Mouse (Mus musculus) T-helper 17 cell (primary cell): ENCODE measurements around the gene Clgn.

ENCODE experiments used
- in situ Hi-C, 2 experiments: fragments of 300-600 bp; cut with MboI, MseI; formaldehyde crosslinking; loops; 1 replicate in 1 of 2; 2 replicates in 1 of 2; pipeline ENCODE4 v1.15.1; 2025; ENCODE audit warnings: high pct_unique_total_duplicates in 2 of 2

Gene Clgn

GRCm38 (mm10) chr8:83389316-83390005, at the start of gene Clgn:
Gene Clgn, plus strand, starts transcription at chr8:83389867.
- in situ Hi-C loops: loop anchor here in 1 of 2 experiments (10.0 kb wide), 1 partner anchor 1135 kb away; no protein-coding TSS in a partner anchor

GRCm38 (mm10) chr8:83342076-83342475, 47.6 kb upstream of the Clgn start:
- in situ Hi-C loops: loop anchor here in 1 of 2 experiments (25.0 kb wide), 1 partner anchor 1780 kb away; no protein-coding TSS in a partner anchor

- in situ Hi-C loops: loop anchor here in 1 of 2 experiments (25.0 kb wide), 1 partner anchor 1780 kb away; no protein-coding TSS in a partner anchor
Measured at GRCm38 (mm10) chr8:83342693-83343092, 47.0 kb upstream of the Clgn start.

GRCm38 (mm10) chr8:83348263-83348662, 41.4 kb upstream of the Clgn start, which contains the start of gene Mgat4d:
Gene Mgat4d, plus strand, starts transcription at chr8:83348471.
- in situ Hi-C loops: loop anchor here in 1 of 2 experiments (5.0 to 25.0 kb wide), 3 partner anchors 91 to 1786 kb away; no protein-coding TSS in a partner anchor

- in situ Hi-C loops: no loop called here
Measured at GRCm38 (mm10) chr8:83351315-83351714, 38.4 kb upstream of the Clgn start.

GRCm38 (mm10) chr8:83363156-83363769, 26.4 kb upstream of the Clgn start:
- in situ Hi-C loops: no loop called here

GRCm38 (mm10) chr8:83377231-83377630, 12.4 kb upstream of the Clgn start:
- in situ Hi-C loops: no loop called here

GRCm38 (mm10) chr8:83380141-83380540, 9.5 kb upstream of the Clgn start:
- in situ Hi-C loops: loop anchor here in 1 of 2 experiments (5.0 to 10.0 kb wide), 2 partner anchors 37 to 1145 kb away; no protein-coding TSS in a partner anchor

- in situ Hi-C loops: loop anchor here in 1 of 2 experiments (5.0 to 10.0 kb wide), 2 partner anchors 36 to 1144 kb away; no protein-coding TSS in a partner anchor
Measured at GRCm38 (mm10) chr8:83381016-83381415, 8.7 kb upstream of the Clgn start.

GRCm38 (mm10) chr8:83382850-83383249, 6.8 kb upstream of the Clgn start:
- in situ Hi-C loops: loop anchor here in 1 of 2 experiments (5.0 to 10.0 kb wide), 2 partner anchors 34 to 1142 kb away; no protein-coding TSS in a partner anchor

GRCm38 (mm10) chr8:83390006-83390701, 487 bp downstream of the Clgn start:
- in situ Hi-C loops: no loop called here

GRCm38 (mm10) chr8:83392521-83392920, 2.9 kb downstream of the Clgn start:
- in situ Hi-C loops: no loop called here

GRCm38 (mm10) chr8:83394325-83394724, 4.7 kb downstream of the Clgn start:
- in situ Hi-C loops: no loop called here

GRCm38 (mm10) chr8:83396680-83397079, 7.0 kb downstream of the Clgn start:
- in situ Hi-C loops: no loop called here

GRCm38 (mm10) chr8:83397726-83398125, 8.1 kb downstream of the Clgn start:
- in situ Hi-C loops: no loop called here

GRCm38 (mm10) chr8:83405548-83405947, 15.9 kb downstream of the Clgn start:
- in situ Hi-C loops: no loop called here

GRCm38 (mm10) chr8:83406836-83407235, 17.2 kb downstream of the Clgn start:
- in situ Hi-C loops: no loop called here

- in situ Hi-C loops: no loop called here
Measured at GRCm38 (mm10) chr8:83408496-83408895, 18.8 kb downstream of the Clgn start.

- in situ Hi-C loops: loop anchor here in 1 of 2 experiments (5.0 kb wide), 1 partner anchor 35 kb away; no protein-coding TSS in a partner anchor
Measured at GRCm38 (mm10) chr8:83416878-83417277, 27.2 kb downstream of the Clgn start.

- in situ Hi-C loops: loop anchor here in 1 of 2 experiments (5.0 kb wide), 1 partner anchor 36 kb away; no protein-coding TSS in a partner anchor
Measured at GRCm38 (mm10) chr8:83417970-83418369, 28.3 kb downstream of the Clgn start.

GRCm38 (mm10) chr8:83418805-83419516, 29.3 kb downstream of the Clgn start:
- in situ Hi-C loops: loop anchor here in 1 of 2 experiments (5.0 kb wide), 1 partner anchor 37 kb away; no protein-coding TSS in a partner anchor
